Mouse (Mus musculus) MEL (cell line): ENCODE measurements around the gene Vmn2r71. TPM values are rescaled to one million over a fixed set of nuclear protein-coding genes. Genes with fewer than 3 reads are reported as not detected.

Experiments used
- DNase-seq: peaks from one replicate; pipeline ENCODE4 v3.0.0; 2011; ENCODE audit warnings: low read depth, low spot score
- H3K27ac ChIP-seq: 2 replicates; pipeline ENCODE4 v1.5.1; 2012; ENCODE audit warnings: low read depth, mild to moderate bottlenecking, control low read depth, low read length, moderate library complexity; ENCODE audit not compliant: control insufficient read depth
- H3K27me3 ChIP-seq, 2 experiments: fragments of 150-350 bp in 1 of 2; sonication (generic) in 1 of 2; 2 replicates each; pipeline ENCODE4 v1.6.1; 2012; ENCODE audit warnings: low read length in 2 of 2, mild to moderate bottlenecking in 2 of 2, improper control_type of control experiment in 1 of 2, moderate library complexity in 1 of 2; ENCODE audit not compliant: insufficient read depth in 2 of 2, control insufficient read depth in 1 of 2
- H3K36me3 ChIP-seq, 2 experiments: 2 replicates each; pipeline ENCODE4 v1.6.1; 2012 to 2014; ENCODE audit warnings: low read length in 2 of 2, improper control_type of control experiment in 1 of 2, inconsistent platforms in 1 of 2, mild to moderate bottlenecking in 1 of 2; ENCODE audit not compliant: insufficient read depth in 2 of 2, control insufficient read depth in 1 of 2
- H3K4me1 ChIP-seq, 2 experiments: fragments of 150-350 bp in 1 of 2; sonication (generic) in 1 of 2; 2 replicates each; pipeline ENCODE4 v1.6.1; 2012; ENCODE audit warnings: low read length in 2 of 2, improper control_type of control experiment in 1 of 2, mild to moderate bottlenecking in 1 of 2; ENCODE audit not compliant: insufficient read depth in 2 of 2, control insufficient read depth in 1 of 2
- H3K4me3 ChIP-seq, 2 experiments: fragments of 150-350 bp in 1 of 2; sonication (generic) in 1 of 2; 2 replicates each; pipeline ENCODE4 v1.5.1; 2012; ENCODE audit warnings: low read depth in 2 of 2, low read length in 2 of 2, mild to moderate bottlenecking in 2 of 2, moderate library complexity in 2 of 2, control low read depth in 1 of 2, improper control_type of control experiment in 1 of 2; ENCODE audit not compliant: control insufficient read depth in 1 of 2, insufficient read depth in 1 of 2
- H3K79me2 ChIP-seq: 2 replicates; pipeline ENCODE4 v1.6.1; 2012; ENCODE audit warnings: mild to moderate bottlenecking, low read length, moderate library complexity; ENCODE audit not compliant: control insufficient read depth, poor library complexity, insufficient read depth
- H3K9ac ChIP-seq: 2 replicates; pipeline ENCODE4 v1.6.1; 2012; ENCODE audit warnings: low read depth, mild to moderate bottlenecking, control low read depth, low read length, moderate library complexity; ENCODE audit not compliant: control insufficient read depth, poor library complexity, severe bottlenecking
- H3K9me3 ChIP-seq: fragments of 150-350 bp; sonication (generic); replicated peaks from 2 replicates; pipeline ENCODE4 v1.6.1; 2012; ENCODE audit warnings: mild to moderate bottlenecking, low read length, improper control_type of control experiment, moderate library complexity; ENCODE audit not compliant: insufficient read depth
- BHLHE40 ChIP-seq: IDR thresholded peaks from 2 replicates; pipeline ENCODE4 v1.6.1; 2012; ENCODE audit warnings: low read depth, mild to moderate bottlenecking, inconsistent platforms, low read length, improper control_type of control experiment, borderline replicate concordance
- CHD1 ChIP-seq: IDR thresholded peaks from 2 replicates; pipeline ENCODE4 v1.6.1; 2012; ENCODE audit warnings: low read depth, mild to moderate bottlenecking, inconsistent platforms, low read length, improper control_type of control experiment
- E2F4 ChIP-seq: IDR thresholded peaks from 2 replicates; pipeline ENCODE4 v1.6.1; 2011; ENCODE audit warnings: low read depth, low read length, improper control_type of control experiment, borderline replicate concordance
- ETS1 ChIP-seq: IDR thresholded peaks from 2 replicates; pipeline ENCODE4 v1.6.1; 2012; ENCODE audit warnings: low read depth, mild to moderate bottlenecking, inconsistent platforms, low read length, improper control_type of control experiment, moderate library complexity
- GABPA ChIP-seq: IDR thresholded peaks from 2 replicates; pipeline ENCODE4 v1.6.1; 2012; ENCODE audit warnings: low read depth, mild to moderate bottlenecking, inconsistent platforms, low read length, improper control_type of control experiment, moderate library complexity
- HCFC1 ChIP-seq: IDR thresholded peaks from 2 replicates; pipeline ENCODE4 v1.6.1; 2012; ENCODE audit warnings: low read depth, mild to moderate bottlenecking, inconsistent platforms, low read length, improper control_type of control experiment, moderate library complexity
- JUND ChIP-seq: IDR thresholded peaks from 2 replicates; pipeline ENCODE4 v1.6.1; 2011; ENCODE audit warnings: low read depth, mild to moderate bottlenecking, improper control_type of control experiment, low read length
- MAZ ChIP-seq: IDR thresholded peaks from 2 replicates; pipeline ENCODE4 v1.6.1; 2012; ENCODE audit warnings: low read depth, mild to moderate bottlenecking, inconsistent platforms, low read length, improper control_type of control experiment
- SIN3A ChIP-seq: IDR thresholded peaks from 2 replicates; pipeline ENCODE4 v1.6.1; 2012; ENCODE audit warnings: low read length, improper control_type of control experiment, inconsistent platforms
- TAL1 ChIP-seq: IDR thresholded peaks from 2 replicates; pipeline ENCODE4 v1.6.1; 2012; ENCODE audit warnings: mild to moderate bottlenecking, inconsistent platforms, low read length, moderate library complexity, mixed read lengths
- TBP ChIP-seq: IDR thresholded peaks from 2 replicates; pipeline ENCODE4 v1.8.0; 2011; ENCODE audit warnings: low read depth, low read length, improper control_type of control experiment
- TCF12 ChIP-seq: IDR thresholded peaks from 2 replicates; pipeline ENCODE4 v1.6.1; 2014; ENCODE audit warnings: low read depth, mild to moderate bottlenecking, inconsistent platforms, low read length, improper control_type of control experiment, moderate library complexity
- UBTF ChIP-seq: IDR thresholded peaks from 2 replicates; pipeline ENCODE4 v1.6.1; 2012; ENCODE audit warnings: low read depth, mild to moderate bottlenecking, inconsistent platforms, low read length, improper control_type of control experiment, moderate library complexity, borderline replicate concordance; ENCODE audit not compliant: insufficient read depth
- ZKSCAN1 ChIP-seq: IDR thresholded peaks from 2 replicates; pipeline ENCODE4 v1.6.1; 2012; ENCODE audit warnings: low read depth, mild to moderate bottlenecking, inconsistent platforms, low read length, improper control_type of control experiment, moderate library complexity
- polyA plus RNA-seq, 2 experiments: library from polyadenylated mRNA; stranded (reverse) in 1 of 2; unstranded in 1 of 2; fragments of >175 nt in 1 of 2; fragments of >200 nt in 1 of 2; gene quantifications; 2 replicates each; pipeline versions ENCODE4 v1.2.1 to v1.2.4; 2012; ENCODE audit warnings: low replicate concordance in 2 of 2, low read depth in 1 of 2; ENCODE audit not compliant: insufficient read length in 2 of 2, insufficient read depth in 1 of 2, missing spikeins in 1 of 2
- total RNA-seq: library from RNA; depleted of rRNA; stranded (reverse); fragments of 300-350 nt; gene quantifications from 2 replicates; pipeline ENCODE4 v1.2.3, GENCODE M21; 2012; rRNA removed

The Vmn2r71 gene
- total and polyA plus RNA-seq, 3 experiments = not detected

DNA sequence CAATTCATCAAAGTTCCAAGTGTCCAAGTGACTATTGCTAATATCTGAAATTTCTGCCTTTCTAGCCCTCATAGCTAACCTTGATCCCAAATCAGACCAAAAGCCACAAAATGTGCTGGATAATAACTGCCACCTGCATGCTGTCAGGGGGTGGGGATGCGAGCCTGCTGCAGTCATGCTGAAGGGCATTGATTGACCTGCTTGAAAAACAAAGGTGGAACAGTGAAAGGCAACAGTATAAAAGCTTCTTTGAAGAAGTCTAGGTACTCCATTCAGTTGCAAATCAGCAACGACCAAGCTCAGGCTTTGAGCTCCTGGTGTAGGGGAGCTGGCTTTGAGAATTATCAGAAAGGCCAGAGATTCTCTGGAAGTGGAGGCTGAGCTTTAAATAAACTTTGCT is 19.8 kb upstream of the Vmn2r71 start:
- no peak overlapping the region for H3K4me3 ChIP-seq
- H3K9me3 ChIP-seq = no peaks in the 10 kb centered on the region
- no peak for TF ChIP-seq BHLHE40
- TF ChIP-seq MAZ = no peak
- no peak for TF ChIP-seq TBP
- TF ChIP-seq TCF12 = no peak
- TF ChIP-seq E2F4 = no peak
- no peak for TF ChIP-seq ETS1
- no peak for TF ChIP-seq CHD1
- TF ChIP-seq SIN3A = no peak
- no peak for TF ChIP-seq ZKSCAN1
- no peak for TF ChIP-seq TAL1
- TF ChIP-seq JUND = no peak
- no peak for TF ChIP-seq UBTF
- H3K9ac ChIP-seq = no peak overlapping the region
- no peaks in the 10 kb centered on the region; a peak in 1 of 4 replicates for H3K27me3 ChIP-seq
- no peak for DNase-seq
- H3K79me2 ChIP-seq = no peaks in the 10 kb centered on the region
- no peak overlapping the region for H3K27ac ChIP-seq
- H3K4me1 ChIP-seq = no peaks in the 10 kb centered on the region
- no peaks in the 10 kb centered on the region for H3K36me3 ChIP-seq

DNA sequence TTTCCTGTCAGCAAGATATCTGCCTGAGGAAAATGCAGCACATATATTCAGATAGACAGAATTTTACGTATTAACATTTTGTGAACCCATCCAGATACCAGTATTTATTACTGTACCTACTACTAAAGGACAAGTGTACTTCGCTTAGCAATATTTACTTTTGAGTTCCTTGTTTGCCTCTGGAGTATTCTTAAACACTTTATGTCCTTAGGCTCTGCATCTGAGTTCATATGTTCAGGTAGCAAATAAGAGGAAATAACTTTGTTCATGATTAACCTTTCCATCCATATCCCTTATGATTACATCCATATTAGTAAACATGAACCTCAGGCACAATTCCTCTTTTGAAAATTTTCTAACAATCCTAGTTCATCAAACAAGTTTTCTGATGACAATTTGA is 6.2 kb downstream of the Vmn2r71 start, which contains the start of gene Vmn2r70:
Vmn2r70 (minus strand) TSS at position 101 of the 400 bp plus-strand sequence.
- Histone ChIP-seq H3K4me1 (no peaks in the 10 kb centered on the region), H3K36me3 (no peaks in the 10 kb centered on the region), H3K9ac (no peak within 1 kb of the TSS), H3K4me3 (no peak within 1 kb of the TSS), H3K9me3 (no peaks in the 10 kb centered on the region)
- DNase-seq = no peak
- no peak for TF ChIP-seq TAL1
- TF ChIP-seq GABPA = no peak
- TF ChIP-seq BHLHE40 = no peak
- TF ChIP-seq HCFC1 = no peak
- TF ChIP-seq, all 39 proteins: peak for 0
- Histone ChIP-seq H3K79me2 (no peaks in the 10 kb centered on the region), H3K27ac (no peak within 1 kb of the TSS), H3K27me3 (no peaks in the 10 kb centered on the region)

Other genes with a start within 250 kb of the Vmn2r71 start
- gene Vmn2r69, start 147.2 kb upstream of the Vmn2r71 start, total RNA-seq = not detected in 2 replicates
- not detected for gene Vmn2r69, start 147.2 kb upstream of the Vmn2r71 start, polyA plus RNA-seq
- gene Vmn2r70, start 6.1 kb downstream of the Vmn2r71 start, total RNA-seq = not detected in 2 replicates
- not detected for gene Vmn2r70, start 6.1 kb downstream of the Vmn2r71 start, polyA plus RNA-seq
- gene Vmn2r72, start 192.0 kb downstream of the Vmn2r71 start, total RNA-seq = not detected in 2 replicates
- gene Vmn2r72, start 192.0 kb downstream of the Vmn2r71 start, polyA plus RNA-seq = not detected